In the genomic region with DNA sequence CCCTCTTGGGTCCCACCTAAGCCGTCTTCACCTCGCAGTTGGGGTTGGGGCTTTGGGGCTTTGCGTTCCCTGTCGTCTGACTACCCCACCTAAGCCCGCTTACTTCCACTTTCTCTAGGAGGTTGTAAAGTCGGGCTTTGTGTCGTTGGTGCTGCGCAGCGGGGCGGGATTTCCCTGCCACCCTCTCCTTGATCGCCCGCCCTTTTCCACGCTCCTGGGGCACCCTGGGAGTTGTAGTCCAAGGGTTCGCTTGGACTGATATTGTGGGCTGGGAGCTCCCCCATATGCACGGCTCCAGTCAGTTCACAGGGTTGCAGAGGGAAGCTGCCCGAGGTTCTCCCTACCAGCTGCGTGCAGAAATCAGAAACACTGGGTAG, we compare ENCODE assay signal across 8 mouse cellular contexts.
DNase-seq lines count a peak whose midpoint lies in the region; ATAC-seq and TF ChIP-seq lines count a peak whose summit lies in the region.

No protein-coding gene starts in this region.

- peak; percentile 67; the same call in 1 of the 2 replicates for TF ChIP-seq POLR2A in limb, embryonic 14.5 days (IDR thresholded peaks at IDR 0.05; ENCODE audit: borderline replicate concordance, extremely low read depth, insufficient read depth, insufficient read length)

- peak overlapping the region; percentile 96 for H3K27ac ChIP-seq in heart, embryonic 10.5 days
- H3K27ac ChIP-seq in kidney, embryonic 14.5 days (ENCODE audit: low read depth, low read length): peak overlapping the region; percentile 94
- H3K27ac ChIP-seq in limb, embryonic 14.5 days (replicated peaks; ENCODE audit: low read depth, low read length): peak overlapping the region; percentile 96
- H3K27ac ChIP-seq in midbrain, postnatal 0 days (ENCODE audit: low read depth, low read length): peak overlapping the region; percentile 66
- peak overlapping the region; percentile 96 for H3K27ac ChIP-seq in stomach, embryonic 14.5 days (ENCODE audit: low read length)

- H3K36me3 ChIP-seq in erythroblast, embryonic 14.5 days (ENCODE audit: control insufficient read depth): peaks cover 2% of the 10 kb centered on the region; the same call in 1 of the 2 replicates
- H3K36me3 ChIP-seq in heart, embryonic 10.5 days: no peaks in the 10 kb centered on the region
- H3K36me3 ChIP-seq in kidney, embryonic 14.5 days (ENCODE audit: control insufficient read depth, insufficient read depth, low read length): no peaks in the 10 kb centered on the region
- H3K36me3 ChIP-seq in limb, embryonic 14.5 days (ENCODE audit: control insufficient read depth, insufficient read depth, low read length): no peaks in the 10 kb centered on the region
- no peaks in the 10 kb centered on the region for H3K36me3 ChIP-seq in midbrain, postnatal 0 days (ENCODE audit: insufficient read depth, low read length)
- no peaks in the 10 kb centered on the region for H3K36me3 ChIP-seq in stomach, embryonic 14.5 days (ENCODE audit: control insufficient read depth, insufficient read depth, low read length)

- peak overlapping the region; percentile 85 for H3K9ac ChIP-seq in kidney, embryonic 14.5 days (ENCODE audit: low read depth, low read length)
- peak overlapping the region; percentile 91 for H3K9ac ChIP-seq in limb, embryonic 14.5 days (ENCODE audit: low read depth, low read length, severe bottlenecking)
- H3K9ac ChIP-seq in midbrain, postnatal 0 days (replicated peaks; ENCODE audit: low read length, poor library complexity, severe bottlenecking): peak overlapping the region; percentile 47
- H3K9ac ChIP-seq in stomach, embryonic 14.5 days (replicated peaks; ENCODE audit: low read depth, low read length): peak overlapping the region; percentile 62

- DNase-seq in CD8-positive naive resting alpha-beta T cell, adult 2 months (ENCODE audit: low read depth in 2 of 2, low spot score in 2 of 2): peak; percentile 77 to 86
- peak; percentile 79 for DNase-seq in brain, embryonic 18.5 days (ENCODE audit: low read depth, low spot score)
- DNase-seq in heart, embryonic 10.5 days (ENCODE audit: low spot score): peak; percentile 94
- DNase-seq in limb, embryonic 14.5 days (ENCODE audit: low spot score): peak; percentile 86
- DNase-seq in midbrain, postnatal 0 days (ENCODE audit: low spot score): peak; percentile 91

- peak overlapping the region; percentile 30; the same call in 1 of the 2 replicates for H3K4me2 ChIP-seq in kidney, embryonic 14.5 days (replicated peaks; ENCODE audit: low read depth, low read length)
- peak overlapping the region; percentile 25; the same call in 1 of the 2 replicates for H3K4me2 ChIP-seq in limb, embryonic 14.5 days (replicated peaks; ENCODE audit: low read depth, low read length, severe bottlenecking)
- peak overlapping the region; percentile 49 for H3K4me2 ChIP-seq in midbrain, postnatal 0 days (ENCODE audit: low read depth, low read length, poor library complexity, severe bottlenecking)
- H3K4me2 ChIP-seq in stomach, embryonic 14.5 days (replicated peaks; ENCODE audit: low read depth, low read length): peak overlapping the region; percentile 26; the same call in 1 of the 2 replicates

- WGBS in heart, embryonic 10.5 days: 14% methylated on average over 17 of the region's 17 CpGs
- WGBS in kidney, embryonic 14.5 days: 30% methylated on average over 17 of the region's 17 CpGs
- 12% methylated on average over 17 of the region's 17 CpGs for WGBS in limb, embryonic 14.5 days
- 18% methylated on average over 16 of the region's 17 CpGs for WGBS in midbrain, postnatal 0 days
- 11% methylated on average over 17 of the region's 17 CpGs for WGBS in stomach, embryonic 14.5 days

- H3K27me3 ChIP-seq in erythroblast, embryonic 14.5 days (ENCODE audit: control insufficient read depth): peaks cover 5% of the 10 kb centered on the region; the same call in 1 of the 2 replicates
- peaks cover 13% of the 10 kb centered on the region for H3K27me3 ChIP-seq in heart, embryonic 10.5 days (ENCODE audit: insufficient read depth, poor library complexity, severe bottlenecking)
- H3K27me3 ChIP-seq in kidney, embryonic 14.5 days (ENCODE audit: control insufficient read depth, insufficient read depth, low read length): no peaks in the 10 kb centered on the region
- no peaks in the 10 kb centered on the region for H3K27me3 ChIP-seq in limb, embryonic 14.5 days (ENCODE audit: control insufficient read depth, insufficient read depth, low read length)
- no peaks in the 10 kb centered on the region for H3K27me3 ChIP-seq in midbrain, postnatal 0 days (ENCODE audit: insufficient read depth, low read length)
- no peaks in the 10 kb centered on the region for H3K27me3 ChIP-seq in stomach, embryonic 14.5 days (ENCODE audit: control insufficient read depth, insufficient read depth, low read length)

- H3K9me3 ChIP-seq in erythroblast, embryonic 14.5 days (ENCODE audit: control insufficient read depth, low read length): peaks cover 10% of the 10 kb centered on the region
- no peaks in the 10 kb centered on the region for H3K9me3 ChIP-seq in heart, embryonic 10.5 days
- H3K9me3 ChIP-seq in kidney, embryonic 14.5 days (ENCODE audit: control insufficient read depth, low read length): no peaks in the 10 kb centered on the region
- H3K9me3 ChIP-seq in limb, embryonic 14.5 days (ENCODE audit: control insufficient read depth, low read length): no peaks in the 10 kb centered on the region
- H3K9me3 ChIP-seq in midbrain, postnatal 0 days (ENCODE audit: low read length): no peaks in the 10 kb centered on the region
- no peaks in the 10 kb centered on the region for H3K9me3 ChIP-seq in stomach, embryonic 14.5 days (ENCODE audit: control insufficient read depth, low read depth, low read length)

- peak overlapping the region; percentile 88 for H3K4me3 ChIP-seq in erythroblast, embryonic 14.5 days (replicated peaks)
- peak overlapping the region; percentile 73 for H3K4me3 ChIP-seq in heart, embryonic 10.5 days
- H3K4me3 ChIP-seq in kidney, embryonic 14.5 days (ENCODE audit: low read length): peak overlapping the region; percentile 67
- H3K4me3 ChIP-seq in limb, embryonic 14.5 days (replicated peaks; ENCODE audit: low read length): peak overlapping the region; percentile 59
- H3K4me3 ChIP-seq in midbrain, postnatal 0 days (ENCODE audit: low read depth, low read length): peak overlapping the region; percentile 63
- peak overlapping the region; percentile 56 for H3K4me3 ChIP-seq in stomach, embryonic 14.5 days (ENCODE audit: low read depth, low read length)

- H3K4me1 ChIP-seq in erythroblast, embryonic 14.5 days (ENCODE audit: control insufficient read depth): peaks cover 21% of the 10 kb centered on the region
- H3K4me1 ChIP-seq in heart, embryonic 10.5 days: no peaks in the 10 kb centered on the region
- H3K4me1 ChIP-seq in kidney, embryonic 14.5 days (ENCODE audit: control insufficient read depth, insufficient read depth, low read length): no peaks in the 10 kb centered on the region
- no peaks in the 10 kb centered on the region for H3K4me1 ChIP-seq in limb, embryonic 14.5 days (ENCODE audit: control insufficient read depth, insufficient read depth, low read length)
- H3K4me1 ChIP-seq in midbrain, postnatal 0 days (ENCODE audit: insufficient read depth, low read length): no peaks in the 10 kb centered on the region
- no peaks in the 10 kb centered on the region for H3K4me1 ChIP-seq in stomach, embryonic 14.5 days (ENCODE audit: control insufficient read depth, insufficient read depth, low read length)

- peak; percentile 95 for ATAC-seq in kidney, embryonic 14.5 days (ENCODE audit: low FRiP score, low TSS enrichment)
- ATAC-seq in limb, embryonic 14.5 days (ENCODE audit: low FRiP score, low read depth): peak; percentile 91
- ATAC-seq in midbrain, postnatal 0 days (ENCODE audit: low FRiP score): peak; percentile 96
- ATAC-seq in stomach, embryonic 14.5 days (ENCODE audit: insufficient number of reproducible peaks, insufficient read depth, low FRiP score, low read depth): peak; percentile 93

- peak; percentile 71 for TF ChIP-seq CTCF in midbrain, postnatal 0 days (IDR thresholded peaks at IDR 0.05)

Comparison
In these comparisons a context has a peak if more than half of its experiments do, and no peak if none do; other contexts are left out.
1. Peak in every context shown above with its lines: DNase-seq, ATAC-seq, H3K4me3 ChIP-seq and H3K27ac ChIP-seq.